Mouse (Mus musculus): ENCODE data around the gene Hecw2. TPM values are rescaled to one million over a fixed set of nuclear protein-coding genes. Genes with fewer than 3 reads are reported as not detected.

The Hecw2 gene
- total RNA-seq, 2 experiments from 2014 or later = 24.7 to 28.1 TPM

DNA sequence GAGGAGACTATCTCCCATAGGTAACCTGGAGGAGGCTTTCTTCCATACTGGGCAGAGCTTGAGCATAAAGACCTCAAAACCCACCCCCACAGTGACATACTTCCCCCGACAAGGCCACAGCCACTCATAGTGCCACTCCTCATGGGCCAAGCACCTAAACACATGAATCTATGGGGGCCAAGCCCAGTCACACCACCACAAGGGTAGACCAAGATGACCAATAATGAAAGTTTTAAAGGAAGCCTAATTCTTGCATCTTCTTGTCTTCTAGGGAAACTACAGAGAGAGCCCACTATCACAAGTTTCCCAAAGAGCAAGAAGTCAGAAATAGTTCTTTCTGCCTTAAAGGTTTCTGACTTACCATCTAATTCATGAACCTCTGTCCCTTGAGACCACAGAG, 197.7 kb downstream of the Hecw2 start:
- no peak for DNase-seq (ENCODE audit: low spot score in 2 of 2)

DNA sequence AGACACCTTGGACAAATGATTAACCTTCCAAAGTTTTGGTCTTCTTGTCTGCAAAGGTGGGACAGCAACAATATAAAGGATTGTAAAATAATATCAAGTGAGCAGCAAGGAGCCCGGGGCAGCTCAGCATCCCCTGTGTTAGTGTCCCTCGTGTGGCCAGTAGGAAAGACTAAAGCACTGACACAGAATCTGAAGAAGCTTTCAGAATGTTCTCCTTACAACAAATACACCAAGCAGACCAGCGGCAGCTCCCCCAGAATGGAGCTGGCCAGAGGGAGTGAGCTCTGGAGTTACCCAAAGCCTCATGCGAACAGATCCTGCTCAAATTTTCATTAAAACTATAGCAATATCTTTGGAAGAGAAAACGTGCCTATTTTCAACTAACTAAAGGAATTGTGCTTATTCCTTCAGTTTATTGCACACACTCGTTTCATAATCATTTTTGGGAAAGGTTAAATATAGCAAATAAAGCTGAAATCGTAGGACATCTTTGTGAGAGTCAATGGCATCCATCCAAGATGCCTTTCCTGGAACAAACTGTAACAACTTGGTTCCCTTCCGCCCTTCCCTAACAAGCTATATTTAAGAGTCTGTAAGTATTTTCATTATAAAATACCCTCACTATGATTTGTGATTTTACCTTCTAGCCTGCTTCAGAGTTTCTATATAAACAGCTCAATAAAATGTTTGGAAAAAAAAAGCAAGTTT, 208.6 kb downstream of the Hecw2 start:
- peak in 1 of 2 experiments; percentile 8 for DNase-seq (ENCODE audit: low spot score in 2 of 2)

- DNase-seq (ENCODE audit: low spot score in 2 of 2) = no peak
Measured at GRCm38 (mm10) chr1:53978514-53978831, 216.5 kb downstream of the Hecw2 start.

GRCm38 (mm10) chr1:53977806-53978513, 217.0 kb downstream of the Hecw2 start:
- DNase-seq (ENCODE audit: low spot score in 2 of 2) = no peak

DNA sequence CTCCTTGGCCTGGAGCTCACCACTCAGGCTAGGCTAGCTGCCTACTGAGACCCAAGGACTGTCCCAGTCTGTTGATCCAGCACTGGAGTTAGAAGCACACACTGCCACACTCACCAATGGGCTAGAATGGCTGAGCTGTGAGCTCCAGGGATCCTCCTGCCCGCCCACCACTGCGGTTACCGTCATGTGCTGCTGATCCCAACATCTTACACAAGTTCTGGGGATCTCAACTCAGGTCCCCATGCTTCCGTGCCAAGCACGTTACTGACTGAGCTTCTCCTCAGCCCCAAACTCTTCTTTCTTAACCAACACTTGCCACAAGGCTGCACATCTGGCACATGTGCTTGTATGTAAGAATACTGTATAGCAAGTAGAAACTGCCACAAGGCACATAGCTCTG, 218.2 kb downstream of the Hecw2 start:
- DNase-seq (ENCODE audit: low spot score in 2 of 2) = no peak

DNA sequence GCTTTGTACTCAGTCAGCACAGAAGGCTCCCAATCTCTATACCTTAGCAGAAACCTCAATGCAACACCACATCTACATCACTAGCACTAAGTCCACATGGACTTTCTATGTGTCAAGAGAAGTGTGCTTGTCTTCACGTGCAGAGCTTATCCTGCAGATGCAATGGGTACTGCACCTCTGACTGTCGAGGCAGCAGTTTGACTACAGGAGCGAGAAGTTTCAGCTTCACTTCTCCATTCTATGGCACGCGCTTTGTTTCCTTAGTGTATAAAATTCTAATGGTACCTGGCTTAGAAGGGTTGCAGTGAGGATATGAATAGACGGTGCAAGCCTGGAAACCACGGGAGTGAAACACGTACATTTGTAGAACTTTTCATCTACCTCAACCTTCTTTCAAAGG, 218.9 kb downstream of the Hecw2 start:
- no peak for DNase-seq (ENCODE audit: low spot score in 2 of 2)

- DNase-seq (ENCODE audit: low spot score in 2 of 2) = no peak
Measured at GRCm38 (mm10) chr1:53974941-53975340, 220.0 kb downstream of the Hecw2 start.

- peak in 1 of 2 experiments; percentile 29 for DNase-seq (ENCODE audit: low spot score in 2 of 2)
Measured at GRCm38 (mm10) chr1:53970326-53970977, 224.5 kb downstream of the Hecw2 start.

GRCm38 (mm10) chr1:53952395-53952794, 242.6 kb downstream of the Hecw2 start:
- peak in 1 of 2 experiments; percentile 53 for DNase-seq (ENCODE audit: low spot score in 2 of 2)

DNA sequence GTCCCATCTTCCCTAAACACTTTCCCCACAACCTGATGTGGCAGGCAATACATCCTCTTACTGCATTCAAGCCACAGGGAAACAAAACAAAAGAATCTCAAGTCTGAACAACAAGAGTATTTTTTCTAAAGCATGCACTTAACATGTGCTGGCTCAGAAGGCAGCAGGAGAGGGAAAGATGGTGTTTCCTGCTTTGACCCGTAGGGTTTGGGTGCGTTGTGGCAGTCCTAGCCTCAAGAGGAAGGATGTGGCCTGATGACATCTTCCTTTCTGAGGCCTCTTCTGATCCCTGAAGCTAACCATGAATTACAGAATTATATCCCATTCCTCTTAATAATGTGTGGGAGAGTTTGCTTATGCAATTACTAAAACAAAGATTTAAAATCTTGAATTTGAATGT, 249.2 kb downstream of the Hecw2 start:
- no peak for DNase-seq (ENCODE audit: low spot score in 2 of 2)

- no peak for DNase-seq (ENCODE audit: low spot score in 2 of 2)
Measured at GRCm38 (mm10) chr1:53942468-53942867, 252.5 kb downstream of the Hecw2 start.

- DNase-seq (ENCODE audit: low spot score in 2 of 2) = no peak
Measured at GRCm38 (mm10) chr1:53941528-53941927, 253.4 kb downstream of the Hecw2 start.

- DNase-seq (ENCODE audit: low spot score in 2 of 2) = no peak
Measured at GRCm38 (mm10) chr1:53940268-53941017, 254.5 kb downstream of the Hecw2 start.

DNA sequence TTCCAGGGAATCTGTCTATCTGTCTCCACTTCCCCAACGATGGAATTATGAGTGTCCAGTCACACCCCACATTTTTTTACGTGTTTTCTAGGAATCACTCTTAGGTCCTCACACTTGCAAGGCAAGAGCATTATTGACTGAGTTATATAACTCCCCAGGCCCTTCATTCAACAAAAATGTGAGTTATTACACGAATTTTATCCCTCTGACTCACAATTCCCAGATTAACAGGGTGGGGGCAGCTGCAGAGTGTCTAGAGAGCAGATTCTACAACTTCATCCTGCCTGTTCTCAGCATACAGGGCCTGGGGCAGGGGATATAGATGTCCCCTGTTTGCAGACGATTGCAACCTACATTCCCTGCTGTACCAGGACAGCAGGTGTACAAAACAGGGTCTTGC, 255.7 kb downstream of the Hecw2 start:
- no peak for DNase-seq (ENCODE audit: low spot score in 2 of 2)

DNA sequence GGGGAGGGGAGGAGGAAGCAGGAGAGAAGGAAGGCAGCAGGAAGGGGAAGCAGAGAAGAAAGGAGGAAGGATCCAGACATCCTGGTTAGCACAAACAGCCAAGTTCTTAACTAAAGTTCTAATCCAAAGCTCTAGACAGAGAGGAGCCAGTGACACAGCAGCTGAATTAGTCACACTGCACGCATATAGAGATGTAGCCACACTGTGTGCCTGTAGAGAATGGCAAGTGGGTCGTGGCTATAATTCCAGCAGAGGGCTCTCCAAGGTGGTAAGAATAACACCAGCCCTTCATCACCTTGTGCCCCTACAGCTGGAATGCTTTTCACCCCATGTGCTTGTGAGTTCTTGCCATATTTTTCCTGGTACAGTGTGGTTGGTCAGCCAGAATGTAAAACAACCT, 261.7 kb downstream of the Hecw2 start:
- no peak for DNase-seq (ENCODE audit: low spot score in 2 of 2)

DNA sequence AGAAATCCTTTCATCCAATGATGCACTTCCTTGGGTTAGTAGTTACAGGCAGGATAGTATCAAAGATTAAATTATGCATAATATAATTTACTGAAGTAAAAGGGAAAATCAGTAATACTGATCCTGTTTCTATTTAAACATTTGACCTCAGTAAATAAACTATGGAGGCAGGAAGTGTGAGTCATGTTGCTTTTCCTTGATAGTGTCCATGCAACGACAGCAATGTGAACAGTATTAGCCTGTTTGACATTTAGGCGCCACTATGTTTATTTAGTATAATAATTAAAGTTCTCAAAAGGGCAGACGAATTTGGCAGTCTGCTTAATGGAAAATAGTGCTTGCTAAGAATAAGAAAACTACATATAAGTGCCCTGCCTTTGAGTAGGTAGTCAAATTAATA, 263.7 kb downstream of the Hecw2 start:
- DNase-seq (ENCODE audit: low spot score in 2 of 2) = no peak

DNA sequence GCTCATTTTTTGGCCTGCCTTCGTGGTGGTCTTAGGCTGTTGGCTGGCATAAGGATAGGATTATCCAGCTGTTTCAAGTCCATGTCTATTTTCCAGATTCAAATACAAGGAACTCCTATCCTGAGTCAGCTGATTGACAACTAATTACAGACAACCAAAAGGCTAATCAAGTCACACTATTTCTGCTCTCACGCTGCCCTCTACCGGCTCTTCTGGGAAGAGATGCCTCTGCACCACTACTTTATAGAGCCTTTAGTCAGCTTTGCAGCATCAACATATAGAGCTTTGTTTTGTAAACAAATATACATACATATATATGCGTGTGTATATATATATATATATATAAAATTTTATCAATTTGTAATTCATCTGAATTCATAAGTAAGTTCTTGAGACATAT, 267.4 kb downstream of the Hecw2 start:
- peak in 1 of 2 experiments; percentile 57 for DNase-seq (ENCODE audit: low spot score in 2 of 2)

- DNase-seq (ENCODE audit: low spot score in 2 of 2) = no peak
Measured at GRCm38 (mm10) chr1:53925149-53925901, 269.6 kb downstream of the Hecw2 start.

DNA sequence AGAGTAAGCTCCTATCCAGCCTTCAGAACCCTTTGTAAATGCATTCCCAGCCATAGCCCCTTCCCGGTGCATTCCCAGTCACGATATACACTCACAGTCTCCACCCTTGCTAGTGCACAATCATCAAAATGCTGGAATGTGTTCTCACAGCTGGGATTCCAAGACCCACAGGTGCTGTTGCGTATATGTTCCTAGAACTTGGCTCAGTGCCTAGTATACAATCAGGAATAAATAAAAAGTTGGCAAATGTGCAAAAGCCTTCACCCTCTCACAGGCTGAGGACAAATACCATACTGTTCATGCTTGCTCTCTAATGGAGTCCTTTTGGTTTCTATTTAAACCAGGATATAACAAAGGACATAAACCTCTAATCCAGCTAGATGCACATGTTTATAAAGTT, 283.1 kb downstream of the Hecw2 start:
- no peak for DNase-seq (ENCODE audit: low spot score in 2 of 2)

DNA sequence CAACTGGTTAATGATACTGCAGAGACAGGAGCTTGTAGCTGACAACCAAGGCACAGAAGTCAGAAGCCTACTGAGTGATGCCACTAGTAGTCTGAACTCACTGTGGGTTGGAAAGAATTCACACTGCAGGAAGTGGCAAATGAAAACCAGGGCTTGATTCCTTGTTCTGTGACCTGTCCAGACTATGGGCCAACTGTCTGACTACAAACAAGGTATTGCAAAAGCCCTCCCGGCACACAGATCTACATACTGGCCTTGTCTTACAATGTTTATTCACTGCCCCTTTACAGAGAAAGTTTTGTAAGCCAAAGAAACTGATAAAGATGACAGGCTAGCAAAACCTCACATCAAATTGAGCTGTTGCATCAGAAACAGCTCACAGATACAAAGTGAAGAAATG, 284.7 kb downstream of the Hecw2 start:
- no peak for DNase-seq (ENCODE audit: low spot score in 2 of 2)

DNA sequence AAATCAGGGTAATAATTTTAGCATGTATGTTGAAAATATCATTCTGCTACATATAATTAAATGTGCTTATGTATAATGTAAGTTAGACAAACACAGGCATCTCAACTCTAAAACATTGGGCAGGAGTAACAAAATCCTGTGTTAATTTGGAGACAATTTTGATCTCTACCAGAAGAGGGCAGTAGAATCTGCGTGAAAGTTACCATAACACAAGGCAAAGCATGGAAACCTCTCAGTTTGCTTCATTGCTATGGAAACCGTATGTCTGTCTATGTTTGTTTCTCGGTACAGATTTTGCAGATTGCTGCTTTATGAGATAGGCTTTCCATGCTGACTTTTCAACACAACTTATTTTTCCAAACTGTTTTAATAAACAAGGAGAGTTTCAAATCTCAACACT, 285.9 kb downstream of the Hecw2 start:
- peak in 1 of 2 experiments; percentile 73 for DNase-seq (ENCODE audit: low spot score in 2 of 2)

All from layer of hippocampus, adult 18-20 months (tissue).